Mouse (Mus musculus) adrenal gland, adult 18-20 months (tissue): ENCODE results near the gene Apopt1. TPM values are rescaled to one million over a fixed set of nuclear protein-coding genes. Genes with fewer than 3 reads are reported as not detected.

Experiments used
- DNase-seq, 2 experiments: peaks; one replicate each; pipeline ENCODE4 v3.0.0; 2021 to 2022; ENCODE audit warnings: low spot score in 2 of 2
- total RNA-seq, 2 experiments: library from RNA; stranded (reverse); gene quantifications; 1 replicate in 1 of 2; 2 replicates in 1 of 2; pipeline ENCODE4 v1.2.3; 2021

Gene Apopt1
- total RNA-seq, 2 experiments from 2014 or later, result 61.0 to 61.3 TPM

DNA sequence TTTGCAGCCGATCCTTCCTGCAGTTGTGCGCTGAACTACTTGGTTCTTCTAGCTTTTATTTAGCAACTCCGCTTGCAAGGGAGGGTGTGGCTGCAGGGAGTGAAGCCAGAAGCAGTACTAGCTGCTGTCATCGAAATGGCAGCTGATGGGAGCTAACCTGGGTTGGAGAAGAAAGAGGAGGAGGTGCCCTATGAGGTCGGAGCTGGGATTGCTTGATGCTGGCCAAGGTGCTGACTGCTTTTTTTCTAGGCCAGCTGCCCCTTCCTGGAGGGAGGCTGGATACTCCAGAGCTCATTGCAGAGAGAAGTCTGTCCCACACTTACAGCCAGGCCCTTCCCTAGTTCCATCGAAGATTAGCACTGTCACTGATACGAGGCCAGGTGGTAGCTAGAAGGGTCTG lies 34.1 kb upstream of the Apopt1 start:
- no peak for DNase-seq

DNA sequence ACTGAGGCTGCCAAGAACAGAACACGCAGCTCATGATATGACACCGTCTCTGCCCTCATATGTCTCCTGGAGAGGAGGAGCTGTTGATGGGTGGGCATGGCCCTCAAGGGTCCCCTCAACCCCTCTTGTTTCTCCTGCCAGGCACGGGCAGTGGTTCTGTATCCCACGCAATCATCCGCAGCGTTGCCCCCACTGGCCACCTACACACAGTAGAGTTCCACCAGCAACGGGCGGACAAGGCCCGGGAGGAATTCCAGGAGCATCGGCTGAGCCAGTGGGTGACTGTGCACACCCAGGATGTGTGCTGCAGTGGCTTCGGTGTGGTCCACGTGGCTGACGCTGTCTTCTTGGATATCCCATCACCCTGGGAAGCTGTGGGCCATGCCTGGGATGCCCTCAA lies 32.4 kb upstream of the Apopt1 start:
- DNase-seq, result no peak

DNA sequence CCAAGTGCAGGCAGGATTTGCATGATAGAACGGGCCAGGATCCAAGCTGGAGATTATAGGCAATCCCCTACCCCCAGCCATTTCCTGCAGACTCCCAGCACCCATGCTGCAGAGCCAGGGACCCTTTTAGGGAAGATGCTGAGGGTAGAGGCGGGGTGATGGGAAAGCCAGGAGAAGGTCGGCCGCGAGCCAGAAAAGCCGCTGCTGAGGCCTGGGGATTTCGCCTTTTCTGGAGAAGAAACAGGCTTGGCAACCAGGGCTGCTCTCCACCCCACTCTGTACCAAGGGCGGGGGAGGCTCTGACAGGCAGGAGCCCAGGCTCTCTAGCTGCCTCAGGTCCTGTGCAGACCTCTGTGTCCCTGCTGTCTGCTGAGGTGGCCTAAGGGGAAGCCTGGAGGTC lies 31.8 kb upstream of the Apopt1 start:
- no peak for DNase-seq

DNA sequence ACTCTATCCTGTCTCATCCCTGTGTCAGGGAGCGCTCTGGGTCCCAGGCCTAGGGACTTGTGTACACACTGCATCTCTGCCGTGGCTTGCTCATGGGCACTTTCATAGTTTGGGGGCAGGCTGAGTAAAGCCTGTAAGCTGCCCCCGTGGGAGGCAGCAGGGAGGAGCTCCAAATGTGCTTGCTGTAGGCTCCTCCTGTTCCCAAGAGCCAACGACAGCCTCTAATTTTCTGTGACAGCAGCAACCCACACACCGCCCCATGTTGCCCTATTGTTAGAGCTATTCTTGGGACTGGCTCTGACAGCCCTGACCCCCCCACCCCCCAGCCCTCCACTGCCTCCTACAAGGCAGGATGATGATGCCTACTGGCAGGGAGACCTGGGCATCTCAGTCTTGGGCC lies 31.1 kb upstream of the Apopt1 start:
- no peak for DNase-seq

DNA sequence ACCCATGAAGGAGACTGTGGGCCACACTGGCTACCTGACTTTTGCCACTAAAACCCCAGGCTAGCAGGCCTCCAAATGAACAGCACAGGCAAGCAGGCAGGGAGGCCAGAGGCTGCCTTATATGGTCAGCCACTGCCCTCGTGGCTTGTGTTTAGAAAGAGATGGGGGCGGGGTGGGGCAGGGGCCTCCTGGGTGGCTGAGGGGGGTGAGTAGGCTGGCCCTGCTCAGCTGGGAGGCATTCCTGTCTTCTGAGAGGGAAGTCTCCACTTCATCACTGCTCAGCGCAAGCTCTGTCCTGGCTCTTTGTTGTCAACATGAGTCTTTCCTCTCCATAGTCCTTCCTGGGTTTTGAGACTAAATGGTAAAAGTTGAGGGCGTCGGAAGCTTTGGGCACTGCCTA lies 30.3 kb upstream of the Apopt1 start:
- no peak for DNase-seq

DNA sequence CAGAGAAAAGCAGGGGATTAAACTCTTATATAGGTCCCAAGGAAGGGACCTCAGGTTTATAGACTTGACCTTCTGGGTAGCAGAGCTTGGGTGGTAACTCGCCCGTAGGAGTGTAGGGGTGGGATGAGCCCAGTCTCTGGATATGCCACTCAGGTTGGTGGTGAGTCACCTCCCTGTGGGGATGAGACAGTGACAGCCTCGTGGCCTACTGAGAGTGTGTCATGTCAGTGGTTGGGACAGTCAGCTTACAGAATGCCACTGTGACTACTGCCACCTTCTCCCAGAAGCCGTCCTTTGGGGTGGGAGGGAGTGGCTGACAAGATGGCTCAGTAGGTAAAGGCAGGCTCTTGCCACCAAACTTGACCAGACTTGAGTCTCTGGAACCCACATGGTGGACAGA lies 26.7 kb upstream of the Apopt1 start:
- DNase-seq, result no peak

DNA sequence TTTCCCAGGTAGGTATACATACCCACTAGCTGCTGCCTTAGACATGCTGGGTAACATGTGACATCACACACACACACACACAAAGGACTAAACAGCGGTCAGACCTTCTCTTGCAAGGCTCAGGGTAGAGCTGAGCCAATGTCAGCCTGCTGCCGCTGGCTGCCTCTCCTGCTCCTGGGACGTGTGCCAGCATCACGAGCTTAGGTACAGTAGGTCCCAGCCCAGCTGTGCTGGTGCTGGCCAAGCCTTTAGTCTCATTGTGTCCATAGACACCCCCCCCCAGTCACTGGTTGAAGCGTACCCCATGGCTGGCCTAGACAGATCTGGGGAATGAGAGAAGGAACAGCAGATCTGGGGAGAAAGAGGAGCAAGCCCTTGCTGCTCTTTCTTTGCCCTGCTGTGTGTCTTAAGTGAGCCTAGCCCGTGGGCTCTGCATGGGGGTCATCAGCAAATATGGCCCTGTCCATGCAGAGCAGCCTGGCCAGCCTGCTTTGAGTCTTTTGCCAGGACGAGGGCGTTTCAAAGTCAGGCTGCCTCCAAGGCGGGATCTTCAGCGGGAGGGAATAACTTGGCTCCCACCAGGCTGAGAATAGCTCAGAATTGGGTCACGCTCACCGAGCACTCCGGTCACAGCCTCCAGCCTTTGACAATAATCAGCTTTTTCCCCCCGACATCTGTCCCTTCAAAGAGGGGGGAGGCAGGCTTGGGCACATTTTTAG lies 25.6 kb upstream of the Apopt1 start:
- peak; percentile 46 to 65 for DNase-seq

DNA sequence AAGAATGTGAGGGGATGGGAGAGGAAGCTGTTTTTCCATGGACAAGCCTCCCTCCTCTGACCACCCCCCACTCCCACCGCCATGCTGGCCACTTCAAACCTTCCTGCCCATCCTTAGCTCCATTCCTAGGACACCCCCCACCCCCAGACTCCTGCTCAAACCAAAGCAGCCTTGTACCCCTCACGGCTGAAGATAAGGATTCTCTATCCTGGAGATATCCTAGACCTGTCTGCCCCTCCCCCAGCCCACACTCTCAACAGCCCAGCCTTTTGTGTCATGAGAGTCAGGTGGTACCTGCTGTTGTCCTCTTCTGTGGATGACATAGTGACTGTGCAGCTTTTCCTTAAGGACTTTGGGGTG lies 25.0 kb upstream of the Apopt1 start:
- DNase-seq, result no peak

DNA sequence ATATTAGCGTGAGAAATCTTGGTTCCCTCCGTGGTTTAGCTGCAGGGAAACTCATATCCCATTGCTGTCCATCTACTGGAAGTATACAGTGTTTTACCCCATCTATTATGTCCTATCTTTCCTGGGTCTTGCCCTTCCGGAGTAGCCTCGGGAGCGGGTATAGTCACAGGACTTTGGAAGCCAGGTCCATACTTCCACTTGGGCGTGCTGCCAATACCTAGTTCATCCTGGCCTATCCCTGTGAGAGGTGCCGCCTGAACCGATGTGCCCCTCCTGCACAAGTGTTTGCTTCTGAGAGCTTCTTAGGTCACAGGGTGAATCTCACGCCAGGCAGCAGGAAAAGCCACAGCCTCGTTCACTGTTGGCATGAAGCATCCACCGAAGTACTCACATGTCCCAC lies 23.6 kb upstream of the Apopt1 start:
- no peak for DNase-seq

DNA sequence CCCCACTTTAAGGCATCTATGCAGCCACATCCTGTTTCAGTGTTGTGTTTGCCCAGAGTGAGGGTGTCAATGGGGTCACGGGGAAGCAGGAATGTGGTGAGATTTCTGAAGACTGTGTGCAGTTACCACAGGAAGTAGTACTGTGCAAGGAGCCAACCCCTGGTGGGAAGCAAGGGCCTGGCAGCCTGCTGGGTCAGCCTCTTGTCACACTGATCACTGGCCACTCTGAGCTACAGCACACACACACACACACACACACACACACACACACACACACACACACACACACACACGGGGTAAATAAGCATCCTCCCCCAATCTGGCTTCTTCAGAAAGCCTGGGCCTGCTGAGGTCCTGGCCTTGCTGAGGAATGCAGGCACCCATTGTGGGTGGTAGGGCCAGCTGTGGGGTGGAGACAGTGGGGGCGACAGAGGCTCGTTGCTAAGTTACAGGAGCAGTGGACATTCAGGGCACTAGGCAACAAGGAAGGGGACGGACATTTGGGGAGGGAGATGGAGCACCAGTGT lies 21.7 kb upstream of the Apopt1 start:
- no peak for DNase-seq

DNA sequence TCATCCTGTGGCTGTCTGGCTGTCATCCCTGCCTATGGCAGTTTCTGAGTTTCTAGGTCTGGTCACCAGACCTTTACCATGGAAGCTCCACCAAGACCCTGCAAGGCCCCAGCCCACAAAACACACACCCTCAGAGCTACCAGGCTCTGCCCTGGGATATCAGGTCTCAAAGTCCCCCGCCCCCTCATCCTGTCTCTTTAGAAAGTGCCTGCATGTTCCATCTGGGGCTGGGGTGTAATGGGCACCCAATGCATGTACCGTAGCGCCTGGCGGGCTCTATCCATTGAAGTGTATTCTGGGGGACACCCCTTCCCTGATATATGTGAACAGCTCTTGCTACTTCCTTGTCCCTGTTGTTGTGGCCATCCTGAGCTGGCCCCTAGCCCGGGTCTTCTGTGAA lies 20.2 kb upstream of the Apopt1 start:
- no peak for DNase-seq

DNA sequence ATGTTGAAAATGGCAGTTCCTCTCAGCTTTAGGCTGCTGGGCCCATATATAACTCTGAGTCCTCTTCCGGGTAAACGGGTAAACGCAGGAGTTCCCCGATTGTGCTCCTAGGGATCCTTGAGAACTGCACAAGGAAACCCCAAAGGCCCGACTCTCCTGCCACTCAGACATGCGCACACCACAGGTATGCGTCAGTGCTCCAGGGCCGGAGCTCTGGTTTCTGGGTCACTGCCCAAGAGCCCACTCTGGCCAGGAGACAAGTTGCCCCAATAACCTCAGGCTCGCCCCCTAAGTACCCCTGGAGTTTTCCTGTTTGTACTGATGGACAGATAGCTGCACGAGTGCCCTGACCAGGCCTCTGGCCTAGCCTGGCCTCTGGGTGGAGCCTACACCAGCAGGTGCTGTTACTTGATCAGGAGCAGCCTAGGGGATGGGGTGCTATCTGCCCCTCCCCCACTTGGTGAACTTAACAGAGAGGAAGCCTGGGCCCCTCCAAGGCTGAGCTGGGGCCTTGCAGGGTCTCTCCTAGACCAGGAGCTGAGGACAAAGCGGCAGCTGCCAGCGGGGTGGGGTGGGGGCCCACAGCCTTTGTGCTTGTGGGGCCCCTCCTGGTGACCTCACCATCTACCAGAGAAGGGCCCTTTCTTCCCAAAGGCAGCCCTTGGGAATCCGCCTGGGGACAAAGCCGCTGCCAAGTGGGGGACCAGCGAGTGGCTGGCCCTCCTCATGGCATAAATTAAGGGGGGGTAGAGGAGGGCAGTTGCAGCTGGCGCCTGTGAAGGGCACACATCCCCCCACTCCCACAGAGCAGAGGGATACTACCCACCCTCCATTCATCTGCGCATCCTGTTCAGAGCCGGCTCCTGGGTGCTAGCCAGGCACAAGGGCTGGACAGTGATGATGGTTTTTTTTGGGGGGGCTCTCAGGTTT lies 19.5 kb upstream of the Apopt1 start:
- DNase-seq, result no peak

DNA sequence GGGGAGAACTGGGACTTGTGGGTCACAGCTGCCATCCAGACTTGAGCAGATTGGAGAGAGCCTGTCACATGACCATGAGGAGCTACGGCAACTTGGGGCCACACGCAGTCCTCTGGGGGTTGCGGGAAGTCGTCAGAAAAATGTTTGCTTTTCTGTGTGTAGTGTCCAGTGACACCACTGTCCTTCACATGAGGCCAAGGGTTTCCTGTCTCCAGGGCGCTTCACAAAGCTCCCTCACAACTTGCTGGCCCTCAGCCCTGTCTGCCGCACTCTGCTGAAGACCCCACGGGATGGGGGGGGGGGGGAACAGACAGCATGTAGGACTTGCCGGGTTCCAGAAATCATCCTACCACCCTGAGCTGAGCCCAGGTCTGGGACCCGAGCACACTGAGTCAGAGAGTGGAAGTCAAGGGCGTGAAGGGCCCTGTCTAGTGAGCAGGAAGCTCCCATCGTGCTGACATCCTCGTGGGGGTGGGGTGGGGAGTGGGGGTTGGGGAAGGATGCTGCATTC lies 18.7 kb upstream of the Apopt1 start:
- DNase-seq, result no peak

DNA sequence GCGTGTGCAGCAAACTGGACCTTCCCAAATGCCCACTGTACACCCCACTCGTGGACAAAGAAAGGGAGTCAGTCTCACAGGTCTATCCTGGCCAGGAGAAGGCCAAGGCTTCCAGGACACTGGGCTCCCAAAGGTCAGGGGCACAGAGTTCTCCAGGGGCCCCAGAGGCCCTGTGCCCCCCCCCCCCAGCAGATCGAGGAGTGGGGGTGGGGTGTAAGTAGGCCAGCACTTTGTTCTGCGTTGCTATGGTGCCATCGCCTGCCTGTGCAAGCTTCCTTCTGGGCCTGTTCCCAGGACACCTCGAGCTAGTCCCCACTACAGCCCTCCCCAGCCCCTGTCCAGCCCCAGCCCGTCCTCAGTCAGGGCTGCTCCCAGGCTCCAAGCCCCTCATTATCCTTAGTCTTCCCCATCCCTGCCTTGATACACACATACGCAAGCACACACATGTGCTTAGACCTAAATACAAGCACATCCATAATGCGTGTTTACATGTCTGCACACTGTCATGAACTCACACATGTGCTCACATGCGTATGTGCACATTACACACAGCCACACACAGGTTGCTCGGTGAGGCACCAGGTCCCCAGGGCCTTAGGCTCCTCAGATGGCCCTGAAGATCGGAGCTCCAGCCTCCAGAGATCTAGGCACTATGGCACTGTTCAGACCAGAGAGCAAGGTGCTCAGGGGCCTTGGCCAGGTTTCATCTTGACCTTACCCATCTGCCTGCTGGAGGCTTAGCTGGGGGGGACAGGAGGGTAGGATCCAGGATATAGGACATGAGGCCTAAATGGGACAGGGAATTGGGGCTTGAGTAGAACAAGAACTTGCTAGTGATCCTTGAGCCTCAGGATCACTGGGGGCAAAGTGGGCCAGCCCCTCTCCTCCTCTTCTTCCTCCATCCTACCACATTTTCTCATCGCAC lies 17.9 kb upstream of the Apopt1 start:
- DNase-seq, result no peak

DNA sequence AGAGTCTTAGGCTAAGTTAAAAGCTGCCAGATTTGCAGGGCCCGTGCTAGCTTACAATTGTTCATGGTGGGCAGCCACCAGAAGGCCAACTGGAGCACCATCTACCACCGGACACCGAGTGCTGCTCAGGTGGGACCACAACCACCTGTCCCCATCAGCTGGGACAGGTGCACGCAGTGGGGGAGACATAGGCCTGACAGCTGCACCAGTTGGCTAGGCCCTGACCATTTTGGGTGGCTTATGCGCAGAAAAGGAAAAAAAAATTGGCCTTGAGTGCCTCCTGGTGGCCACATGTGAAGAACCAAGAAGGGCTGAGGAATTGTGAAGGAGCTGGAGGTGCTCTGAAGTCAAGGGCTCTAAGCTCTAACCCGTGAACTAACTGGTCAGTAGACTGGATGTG lies 16.8 kb upstream of the Apopt1 start:
- peak in 1 of 2 experiments; percentile 68 for DNase-seq

DNA sequence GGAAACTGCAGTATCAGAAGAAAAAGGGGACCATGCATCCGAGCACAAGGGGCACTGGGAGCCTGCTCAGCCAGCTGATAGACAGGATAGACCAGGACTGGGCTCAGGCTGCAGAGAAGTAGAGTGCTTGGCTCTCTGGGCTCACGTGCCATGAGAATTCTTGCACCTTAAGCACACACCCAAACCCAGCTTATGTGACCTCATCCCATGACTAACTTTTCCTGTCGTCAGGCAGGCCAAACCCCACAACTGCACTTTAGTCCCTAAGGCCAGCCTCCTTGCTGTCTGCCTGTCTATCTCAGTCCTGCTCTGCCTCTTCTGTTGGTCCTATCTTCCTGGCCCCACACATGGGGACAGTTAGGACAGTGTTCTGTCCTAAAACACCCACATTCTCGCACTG lies 15.4 kb upstream of the Apopt1 start:
- DNase-seq, result no peak

DNA sequence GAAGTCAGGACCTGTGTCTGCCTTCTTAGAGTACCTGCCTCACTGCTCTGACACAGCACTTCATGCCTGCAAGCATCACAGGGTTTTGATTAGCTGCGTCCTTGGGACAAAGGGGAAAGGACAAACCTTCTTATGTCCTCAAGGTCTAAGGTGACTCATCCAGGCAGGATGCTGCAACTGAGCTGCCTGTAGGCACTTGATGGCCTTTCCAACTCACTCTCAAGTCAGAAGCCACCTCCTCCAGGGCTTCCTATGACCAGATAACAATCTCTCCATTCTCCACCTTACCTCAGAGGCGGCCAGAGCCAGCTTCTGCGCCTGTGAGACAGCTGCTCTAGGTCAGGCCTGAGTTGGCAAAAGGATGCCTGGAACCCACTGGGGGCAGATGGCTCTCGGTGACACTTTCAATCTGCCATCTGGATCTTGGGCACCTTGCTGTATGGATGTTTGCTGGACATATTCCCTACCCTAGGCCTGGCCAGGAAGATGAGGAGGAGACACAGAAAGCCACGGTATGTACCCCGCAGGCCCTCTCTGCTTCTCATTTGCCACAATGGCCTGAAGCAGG lies 14.6 kb upstream of the Apopt1 start:
- no peak for DNase-seq

DNA sequence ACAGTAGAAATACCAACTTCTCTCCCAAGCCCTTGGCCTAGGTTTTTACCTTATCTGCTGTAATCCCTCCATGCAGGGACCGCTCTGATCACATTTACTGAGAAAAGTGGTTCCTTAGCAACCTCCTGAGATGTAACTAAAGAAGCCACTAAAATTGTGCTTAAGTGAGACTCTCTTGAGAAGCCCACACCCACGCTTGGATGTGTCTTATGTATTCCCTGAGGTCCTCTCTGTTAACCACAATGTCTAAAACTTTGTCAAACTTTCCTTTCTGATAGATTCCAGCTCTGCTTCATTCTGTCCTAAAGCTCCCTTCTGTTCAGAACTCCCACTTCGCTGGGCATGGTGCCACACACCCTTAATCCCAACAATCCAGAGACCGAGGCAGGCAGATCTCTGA lies 13.5 kb upstream of the Apopt1 start:
- DNase-seq, result no peak

DNA sequence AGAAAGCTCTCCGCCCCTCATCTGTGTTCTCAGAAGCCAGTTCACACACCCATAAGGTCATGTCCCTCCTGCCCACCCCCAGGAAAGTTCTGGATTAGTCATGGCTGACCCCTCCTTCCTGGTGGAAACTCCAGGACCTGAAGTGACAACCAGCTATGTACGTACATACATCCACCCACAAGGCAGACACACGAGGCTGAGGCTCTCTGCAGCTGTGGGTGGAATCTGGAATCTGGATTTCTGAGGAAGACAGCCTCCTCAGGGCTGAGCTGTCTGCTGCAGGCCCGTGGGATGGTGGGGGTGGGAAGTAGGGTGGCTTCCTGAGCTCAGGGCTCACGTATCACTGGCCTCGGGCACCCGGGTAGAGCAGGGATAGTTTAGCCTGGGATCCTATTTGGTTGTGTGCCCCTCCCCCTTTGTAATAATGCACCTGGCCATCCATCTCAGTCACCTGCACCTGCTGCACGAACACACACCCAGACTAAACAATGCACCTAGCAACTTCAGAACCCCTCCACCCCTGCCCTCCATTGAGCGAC lies 12.1 kb upstream of the Apopt1 start:
- no peak for DNase-seq

DNA sequence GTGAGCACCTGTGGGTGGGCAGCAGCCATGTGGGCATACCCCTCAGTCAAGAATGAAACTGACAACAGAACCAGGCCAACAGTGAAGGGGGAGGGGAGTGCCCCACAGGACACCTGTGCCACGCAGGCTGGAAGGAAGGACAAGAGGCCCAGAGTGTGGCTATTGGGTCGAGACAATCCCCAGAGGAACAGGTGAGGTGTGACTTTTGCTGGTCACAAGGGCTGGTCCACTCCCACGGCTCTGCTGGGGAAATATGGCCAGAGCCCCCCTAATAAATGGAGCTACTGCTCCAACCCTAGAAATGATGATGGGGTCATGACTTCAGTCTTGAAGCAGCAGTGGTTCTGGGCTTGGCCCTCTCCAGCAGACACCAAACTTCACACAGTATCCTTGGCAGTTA lies 9.8 kb upstream of the Apopt1 start:
- DNase-seq, result no peak
